Mouse (Mus musculus) adrenal gland, adult 8-10 months (tissue): ENCODE measurements around the gene Fbxw2. TPM values are rescaled to one million over a fixed set of nuclear protein-coding genes. Genes with fewer than 3 reads are reported as not detected.
"Not testable (repeated sequence)": the region's sequence is repeated elsewhere in the genome, so short reads cannot be mapped to it uniquely, and the experiment has no call there.

ENCODE experiments used
- DNase-seq: peaks from one replicate; pipeline ENCODE4 v3.0.0; 2022
- total RNA-seq, 4 experiments: library from RNA; stranded (reverse); gene quantifications; 2 replicates each; pipeline ENCODE4 v1.2.4; 2022

Gene Fbxw2
- total RNA-seq, 4 experiments from 2014 or later, result 65.3 to 90.7 (median 79.0) TPM

- no peak for DNase-seq
Observed at GRCm38 (mm10) chr2:34810775-34811174, 15.3 kb downstream of the Fbxw2 start.

- DNase-seq, result no peak
Observed at GRCm38 (mm10) chr2:34809568-34809967, 16.5 kb downstream of the Fbxw2 start.

GRCm38 (mm10) chr2:34808057-34808456 is 18.1 kb downstream of the Fbxw2 start:
- no peak for DNase-seq

GRCm38 (mm10) chr2:34805364-34805950 is 20.7 kb downstream of the Fbxw2 start:
- no peak for DNase-seq

GRCm38 (mm10) chr2:34804815-34805214 is 21.3 kb downstream of the Fbxw2 start:
- no peak for DNase-seq

- no peak for DNase-seq
Observed at GRCm38 (mm10) chr2:34804172-34804571, 21.9 kb downstream of the Fbxw2 start.

GRCm38 (mm10) chr2:34803746-34804145 is 22.4 kb downstream of the Fbxw2 start:
- DNase-seq, result no peak

GRCm38 (mm10) chr2:34802565-34803245 is 23.4 kb downstream of the Fbxw2 start:
- peak; percentile 45 for DNase-seq

GRCm38 (mm10) chr2:34801516-34802482 is 24.3 kb downstream of the Fbxw2 start:
- peak; percentile 97 for DNase-seq

GRCm38 (mm10) chr2:34800371-34800770 is 25.7 kb downstream of the Fbxw2 start:
- no peak for DNase-seq

- DNase-seq, result peak; percentile 84
Observed at GRCm38 (mm10) chr2:34799357-34800256, 26.5 kb downstream of the Fbxw2 start, which contains the start of gene Rabepk. Gene Rabepk, minus strand, starts transcription at chr2:34799912.

- no peak for DNase-seq
Observed at GRCm38 (mm10) chr2:34795426-34795825, 30.7 kb downstream of the Fbxw2 start.

GRCm38 (mm10) chr2:34794511-34794910 is 31.6 kb downstream of the Fbxw2 start:
- no peak for DNase-seq

- DNase-seq, result not testable (repeated sequence)
Observed at GRCm38 (mm10) chr2:34792543-34792942, 33.6 kb downstream of the Fbxw2 start.

GRCm38 (mm10) chr2:34790282-34790681 is 35.8 kb downstream of the Fbxw2 start:
- DNase-seq, result no peak

GRCm38 (mm10) chr2:34784085-34784484 is 42.0 kb downstream of the Fbxw2 start:
- DNase-seq, result no peak

- no peak for DNase-seq
Observed at GRCm38 (mm10) chr2:34783064-34784020, 42.8 kb downstream of the Fbxw2 start.

- no peak for DNase-seq
Observed at GRCm38 (mm10) chr2:34777237-34777868, 48.8 kb downstream of the Fbxw2 start.

GRCm38 (mm10) chr2:34774493-34774892 is 51.6 kb downstream of the Fbxw2 start:
- no peak for DNase-seq

- no peak for DNase-seq
Observed at GRCm38 (mm10) chr2:34773673-34774072, 52.4 kb downstream of the Fbxw2 start.
